Mouse (Mus musculus) ES-E14 (cell line): ENCODE measurements around the gene Lta.
"Not testable (repeated sequence)": the region's sequence is repeated elsewhere in the genome, so short reads cannot be mapped to it uniquely, and the experiment has no call there.

Experiments used
- HCFC1 ChIP-seq: IDR thresholded peaks from 2 replicates; pipeline ENCODE4 v1.6.1; 2012; ENCODE audit warnings: low read length, inconsistent platforms, borderline replicate concordance; ENCODE audit not compliant: insufficient read depth
- MAFK ChIP-seq: IDR thresholded peaks from 2 replicates; pipeline ENCODE4 v1.6.1; 2014; ENCODE audit warnings: mild to moderate bottlenecking, low read depth, low read length, inconsistent platforms; ENCODE audit not compliant: insufficient read depth
- ZNF384 ChIP-seq: IDR thresholded peaks from 2 replicates; pipeline ENCODE4 v1.6.1; 2012; ENCODE audit warnings: low read depth, low read length, inconsistent platforms

DNA sequence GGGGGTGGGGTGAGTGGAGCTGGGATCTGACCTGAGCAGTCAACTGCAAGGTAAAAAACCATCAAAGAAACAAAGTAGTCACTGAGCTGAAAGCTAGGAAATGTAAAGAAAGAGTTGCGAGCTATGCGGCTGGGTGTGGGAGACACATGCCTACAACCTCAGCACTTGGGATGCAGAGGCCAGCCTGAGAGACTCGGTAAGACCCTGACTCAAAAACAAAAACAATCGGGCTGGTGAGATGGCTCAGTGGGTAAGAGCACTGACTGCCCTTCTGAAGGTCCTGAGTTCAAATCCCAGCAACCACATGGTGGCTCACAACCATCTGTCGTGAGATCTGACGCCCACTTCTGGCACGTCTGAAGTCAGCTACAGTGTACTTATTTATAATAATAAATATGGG, 28.9 kb upstream of the Lta start:
- TF ChIP-seq ZNF384, HCFC1, MAFK: not testable (repeated sequence)
